In genomic region chr14:55557587-55557986, GRCm38 (mm10) we compare ENCODE assay signal across 13 mouse cellular contexts. TPM values are rescaled to one million over a fixed set of nuclear protein-coding genes. Genes with fewer than 3 reads are reported as not detected.
DNase-seq lines count a peak whose midpoint lies in the region; ATAC-seq and TF ChIP-seq lines count a peak whose summit lies in the region.
"Had no signal": no experiment of that assay in that cellular context is flagged by ENCODE, and none has a peak within 500 bp of the region (broad histone marks: within the 10 kb centered on the region; RNA-seq: fewer than 3 reads in every experiment).

No protein-coding gene starts in this region.

- H3K4me3 ChIP-seq in heart, postnatal 0 days (ENCODE audit: low read depth, low read length): no peak overlapping the region
- H3K4me3 ChIP-seq in MEL (ENCODE audit: control insufficient read depth in 1 of 2, insufficient read depth in 1 of 2, low read depth in 2 of 2, low read length in 2 of 2): no peak overlapping the region
- no peak overlapping the region for H3K4me3 ChIP-seq in kidney, embryonic 15.5 days (replicated peaks)
- H3K4me3 ChIP-seq in liver, postnatal 0 days (ENCODE audit: low read depth, low read length): no peak overlapping the region
- no peak overlapping the region for H3K4me3 ChIP-seq in midbrain, embryonic 10.5 days
- no peak overlapping the region for H3K4me3 ChIP-seq in midbrain, embryonic 14.5 days (replicated peaks; ENCODE audit: low read depth, low read length)
- no peak overlapping the region for H3K4me3 ChIP-seq in forebrain, embryonic 12.5 days (replicated peaks)
- H3K4me3 ChIP-seq: embryonic facial prominence, embryonic 15.5 days; myocyte had no signal

- no peak for TF ChIP-seq RAD21 in MEL (IDR thresholded peaks at IDR 0.05; ENCODE audit: low read depth, low read length)

- no peaks in the 10 kb centered on the region; the same call in none of the 2 replicates for H3K79me2 ChIP-seq in MEL (ENCODE audit: control insufficient read depth, insufficient read depth, low read length, poor library complexity)

- DNase-seq in heart, postnatal 0 days (ENCODE audit: low spot score): no peak
- DNase-seq in heart, postnatal 25 days (ENCODE audit: low spot score): no peak
- no peak for DNase-seq in MEL (ENCODE audit: low read depth, low spot score)
- DNase-seq in liver, postnatal 0 days: no peak
- DNase-seq in midbrain, embryonic 10.5 days (ENCODE audit: low spot score): no peak
- no peak for DNase-seq in midbrain, embryonic 14.5 days

- H3K9ac ChIP-seq in heart, postnatal 0 days (replicated peaks; ENCODE audit: low read depth, low read length): no peak overlapping the region
- peak overlapping the region; percentile 52 for H3K9ac ChIP-seq in MEL (ENCODE audit: control insufficient read depth, low read depth, low read length, poor library complexity, severe bottlenecking)
- H3K9ac ChIP-seq in kidney, embryonic 15.5 days: no peak overlapping the region
- peak overlapping the region; percentile 36; the same call in 1 of the 2 replicates for H3K9ac ChIP-seq in liver, postnatal 0 days (replicated peaks)
- H3K9ac ChIP-seq in midbrain, embryonic 14.5 days (replicated peaks; ENCODE audit: low read length): no peak overlapping the region
- no peak overlapping the region for H3K9ac ChIP-seq in forebrain, embryonic 12.5 days
- H3K9ac ChIP-seq: embryonic facial prominence, embryonic 15.5 days; forebrain, postnatal 0 days had no signal

- peaks cover 6% of the 10 kb centered on the region for H3K4me1 ChIP-seq in heart, postnatal 0 days (ENCODE audit: control insufficient read depth, insufficient read depth)
- H3K4me1 ChIP-seq in MEL (ENCODE audit: control insufficient read depth in 1 of 2, insufficient read depth in 2 of 2, low read length in 2 of 2): peaks cover 7 to 35% of the 10 kb centered on the region in 2 experiments; a peak in 3 of 4 replicates
- peaks cover 35% of the 10 kb centered on the region for H3K4me1 ChIP-seq in kidney, embryonic 15.5 days
- peaks cover 41% of the 10 kb centered on the region for H3K4me1 ChIP-seq in liver, postnatal 0 days (ENCODE audit: insufficient read depth)
- H3K4me1 ChIP-seq in midbrain, embryonic 10.5 days: peaks cover 20% of the 10 kb centered on the region
- peaks cover 11% of the 10 kb centered on the region for H3K4me1 ChIP-seq in midbrain, embryonic 14.5 days (ENCODE audit: control insufficient read depth, insufficient read depth, low read length)
- H3K4me1 ChIP-seq in forebrain, embryonic 12.5 days: peaks cover 18% of the 10 kb centered on the region

- H3K27me3 ChIP-seq in heart, postnatal 0 days (ENCODE audit: control insufficient read depth, insufficient read depth, low read length): no peaks in the 10 kb centered on the region
- no peaks in the 10 kb centered on the region for H3K27me3 ChIP-seq in MEL (ENCODE audit: control insufficient read depth in 1 of 2, insufficient read depth in 2 of 2, low read length in 2 of 2)
- H3K27me3 ChIP-seq in kidney, embryonic 15.5 days: no peaks in the 10 kb centered on the region
- H3K27me3 ChIP-seq in liver, postnatal 0 days (ENCODE audit: insufficient read depth, low read length): no peaks in the 10 kb centered on the region
- no peaks in the 10 kb centered on the region for H3K27me3 ChIP-seq in midbrain, embryonic 10.5 days (ENCODE audit: low read depth, poor library complexity, severe bottlenecking)
- H3K27me3 ChIP-seq in midbrain, embryonic 14.5 days (ENCODE audit: control insufficient read depth, insufficient read depth, low read length): no peaks in the 10 kb centered on the region
- no peaks in the 10 kb centered on the region for H3K27me3 ChIP-seq in forebrain, embryonic 12.5 days
- H3K27me3 ChIP-seq: embryonic facial prominence, embryonic 15.5 days had no signal

- no peak for TF ChIP-seq CTCF in heart, postnatal 0 days (IDR thresholded peaks at IDR 0.05; ENCODE audit: low read depth)
- no peak for TF ChIP-seq CTCF in MEL (IDR thresholded peaks at IDR 0.05 in 2 of 3, conservative IDR thresholded peaks at IDR 0.05 in 1 of 3; ENCODE audit: control insufficient read depth in 1 of 3, insufficient read depth in 1 of 3, low read depth in 2 of 3, low read length in 3 of 3, poor library complexity in 1 of 3, severe bottlenecking in 1 of 3)
- TF ChIP-seq CTCF in liver, postnatal 0 days (IDR thresholded peaks at IDR 0.05; ENCODE audit: low read depth): no peak

- 83% methylated on average over 3 of the region's 3 CpGs for WGBS in heart, postnatal 0 days
- WGBS in kidney, embryonic 15.5 days: 86% methylated on average over 3 of the region's 3 CpGs
- WGBS in liver, postnatal 0 days (ENCODE audit: insufficient replicate concordance): 84% methylated on average over 3 of the region's 3 CpGs
- 92% methylated on average over 3 of the region's 3 CpGs for WGBS in midbrain, embryonic 10.5 days
- 89% methylated on average over 3 of the region's 3 CpGs for WGBS in midbrain, embryonic 14.5 days
- WGBS in forebrain, embryonic 12.5 days: 87% methylated on average over 3 of the region's 3 CpGs

- peaks cover 4% of the 10 kb centered on the region; the same call in 1 of the 2 replicates for H3K36me3 ChIP-seq in heart, postnatal 0 days (replicated peaks; ENCODE audit: control insufficient read depth, insufficient read depth, low read length)
- peaks cover 0 to 36% of the 10 kb centered on the region in 2 experiments; a peak in 2 of 4 replicates for H3K36me3 ChIP-seq in MEL (ENCODE audit: control insufficient read depth in 1 of 2, insufficient read depth in 2 of 2, low read length in 2 of 2)
- H3K36me3 ChIP-seq in kidney, embryonic 15.5 days: peaks cover 2% of the 10 kb centered on the region
- peaks cover under 1% of the 10 kb centered on the region for H3K36me3 ChIP-seq in liver, postnatal 0 days (replicated peaks; ENCODE audit: insufficient read depth, low read length)
- no peaks in the 10 kb centered on the region for H3K36me3 ChIP-seq in midbrain, embryonic 10.5 days
- no peaks in the 10 kb centered on the region for H3K36me3 ChIP-seq in midbrain, embryonic 14.5 days (ENCODE audit: control insufficient read depth, insufficient read depth, low read length)
- no peaks in the 10 kb centered on the region for H3K36me3 ChIP-seq in forebrain, embryonic 12.5 days (replicated peaks)
- H3K36me3 ChIP-seq: embryonic facial prominence, embryonic 15.5 days had no signal

- intact Hi-C loops in heart, postnatal 25 days (cut with DNase I): loop anchor here (1.0 to 2.0 kb wide), 2 partner anchors 17 to 60 kb away; partner anchors contain the start of gene Pck2

- no peaks in the 10 kb centered on the region for H3K9me3 ChIP-seq in heart, postnatal 0 days (replicated peaks; ENCODE audit: control insufficient read depth, low read length)
- no peaks in the 10 kb centered on the region for H3K9me3 ChIP-seq in MEL (replicated peaks; ENCODE audit: insufficient read depth, low read length)
- H3K9me3 ChIP-seq in kidney, embryonic 15.5 days (replicated peaks): no peaks in the 10 kb centered on the region
- H3K9me3 ChIP-seq in liver, postnatal 0 days (ENCODE audit: low read length): no peaks in the 10 kb centered on the region
- no peaks in the 10 kb centered on the region for H3K9me3 ChIP-seq in midbrain, embryonic 10.5 days (replicated peaks)
- no peaks in the 10 kb centered on the region for H3K9me3 ChIP-seq in midbrain, embryonic 14.5 days (ENCODE audit: control insufficient read depth, low read length)
- H3K9me3 ChIP-seq in forebrain, embryonic 12.5 days: no peaks in the 10 kb centered on the region
- H3K9me3 ChIP-seq: embryonic facial prominence, embryonic 15.5 days had no signal

- no peak for ATAC-seq in heart, postnatal 0 days (ENCODE audit: insufficient read depth, low read depth)
- ATAC-seq in kidney, embryonic 15.5 days (replicated peaks; ENCODE audit: low FRiP score): no peak
- ATAC-seq in liver, postnatal 0 days: no peak
- ATAC-seq in midbrain, embryonic 14.5 days (ENCODE audit: low FRiP score, low TSS enrichment): no peak
- no peak for ATAC-seq in forebrain, embryonic 12.5 days (ENCODE audit: low FRiP score)
- ATAC-seq: forebrain, postnatal 0 days had no signal

- 0 out of 4 replicates have a peak, but pooled peaks of 1 of the 2 experiments have one; percentile 6 for TF ChIP-seq POLR2A in MEL (IDR thresholded peaks at IDR 0.05; ENCODE audit: control insufficient read depth in 1 of 2, insufficient read depth in 1 of 2, low read depth in 1 of 2, low read length in 2 of 2, poor library complexity in 1 of 2)

- no peak overlapping the region for H3K4me2 ChIP-seq in heart, postnatal 0 days (ENCODE audit: low read depth, low read length)
- H3K4me2 ChIP-seq in kidney, embryonic 15.5 days: no peak overlapping the region
- peak overlapping the region; percentile 13; the same call in 1 of the 2 replicates for H3K4me2 ChIP-seq in liver, postnatal 0 days (ENCODE audit: low read depth, low read length)
- no peak overlapping the region for H3K4me2 ChIP-seq in midbrain, embryonic 14.5 days (ENCODE audit: low read length)
- no peak overlapping the region for H3K4me2 ChIP-seq in forebrain, embryonic 12.5 days
- H3K4me2 ChIP-seq: embryonic facial prominence, embryonic 15.5 days had no signal

- no peak for TF ChIP-seq EP300 in heart, postnatal 0 days (IDR thresholded peaks at IDR 0.05; ENCODE audit: low read depth)
- TF ChIP-seq EP300 in MEL (IDR thresholded peaks at IDR 0.05; ENCODE audit: low read depth in 1 of 2, low read length in 2 of 2): no peak
- TF ChIP-seq EP300 in liver, postnatal 0 days (IDR thresholded peaks at IDR 0.05; ENCODE audit: low read depth): no peak

- 0 out of 2 replicates have a peak overlapping the region, but pooled peaks have one; percentile 17 for H3K27ac ChIP-seq in heart, postnatal 0 days (ENCODE audit: low read depth)
- H3K27ac ChIP-seq in MEL (ENCODE audit: control insufficient read depth, low read depth, low read length): peak overlapping the region; percentile 83
- peak overlapping the region; percentile 84 for H3K27ac ChIP-seq in kidney, embryonic 15.5 days
- H3K27ac ChIP-seq in liver, postnatal 0 days (ENCODE audit: low read depth): peak overlapping the region; percentile 88
- H3K27ac ChIP-seq in midbrain, embryonic 10.5 days (replicated peaks): no peak overlapping the region
- H3K27ac ChIP-seq in midbrain, embryonic 14.5 days (replicated peaks; ENCODE audit: low read depth, low read length): no peak overlapping the region
- H3K27ac ChIP-seq in forebrain, embryonic 12.5 days: no peak overlapping the region
- H3K27ac ChIP-seq: embryonic facial prominence, embryonic 15.5 days had no signal

RNA-seq across cellular contexts. Expression of gene Dcaf11, which starts 2.2 kb away (rescaled TPM):
- 74.4 and 84.9 TPM in 2 replicates for total RNA-seq in heart, postnatal 0 days (2014; rRNA removed; ENCODE audit: low replicate concordance)
- polyA plus RNA-seq in heart, postnatal 0 days (2015; fragmentation: Nextera tagmentation; extraction: Ambion mirVana): 75.2 and 81.6 TPM in 2 replicates
- total RNA-seq in heart, postnatal 25 days (2021): 100 to 1,000 TPM; 129 to 130 TPM
- 24.3 and 27.7 TPM in 2 replicates for total RNA-seq in MEL (2012; rRNA removed)
- polyA plus RNA-seq in MEL (2012; ENCODE audit: insufficient read depth in 1 of 2, insufficient read length in 2 of 2, low read depth in 1 of 2, low replicate concordance in 2 of 2, missing spikeins in 1 of 2): 10 to 100 TPM in 1 of 2 experiments, not detected in 1; 37.9 TPM
- 89.2 and 93.0 TPM in 2 replicates for polyA plus RNA-seq in kidney, embryonic 15.5 days (2015; fragmentation: Nextera tagmentation; extraction: Ambion mirVana)
- 59.9 and 62.7 TPM in 2 replicates for polyA plus RNA-seq in liver, postnatal 0 days (2015; fragmentation: Nextera tagmentation; extraction: Ambion mirVana)
- 78.5 and 90.8 TPM in 2 replicates for polyA plus RNA-seq in midbrain, embryonic 10.5 days (2016; fragmentation: Nextera tagmentation; extraction: Ambion mirVana)
- 133 and 134 TPM in 2 replicates for polyA plus RNA-seq in midbrain, embryonic 14.5 days (2014; fragmentation: Nextera tagmentation; extraction: Ambion mirVana)
- polyA plus RNA-seq in forebrain, embryonic 12.5 days (2016; fragmentation: Nextera tagmentation; extraction: Ambion mirVana): 103 and 105 TPM in 2 replicates

RNA-seq across cellular contexts. Expression of gene A730061H03Rik, which starts 2.6 kb away (rescaled TPM):
- total RNA-seq in heart, postnatal 0 days (2014; rRNA removed; ENCODE audit: low replicate concordance): 15.5 TPM in 1 of 2 replicates, not detected in the other
- 1.3 and 1.4 TPM in 2 replicates for polyA plus RNA-seq in heart, postnatal 0 days (2015; fragmentation: Nextera tagmentation; extraction: Ambion mirVana)
- total RNA-seq in heart, postnatal 25 days (2021): under 1 TPM in 1 of 2 experiments, not detected in 1; 0.83 TPM
- 0.73 and 0.92 TPM in 2 replicates for total RNA-seq in MEL (2012; rRNA removed)
- polyA plus RNA-seq in MEL (2012; ENCODE audit: insufficient read depth in 1 of 2, insufficient read length in 2 of 2, low read depth in 1 of 2, low replicate concordance in 2 of 2, missing spikeins in 1 of 2): under 1 TPM in 1 of 2 experiments, not detected in 1; 0.86 TPM
- 1.6 TPM in 2 replicates for polyA plus RNA-seq in kidney, embryonic 15.5 days (2015; fragmentation: Nextera tagmentation; extraction: Ambion mirVana)
- polyA plus RNA-seq in liver, postnatal 0 days (2015; fragmentation: Nextera tagmentation; extraction: Ambion mirVana): 1.3 and 1.4 TPM in 2 replicates
- 0.30 TPM in 1 of 2 replicates, not detected in the other for polyA plus RNA-seq in midbrain, embryonic 10.5 days (2016; fragmentation: Nextera tagmentation; extraction: Ambion mirVana)
- 1.7 and 2.1 TPM in 2 replicates for polyA plus RNA-seq in midbrain, embryonic 14.5 days (2014; fragmentation: Nextera tagmentation; extraction: Ambion mirVana)
- polyA plus RNA-seq in forebrain, embryonic 12.5 days (2016; fragmentation: Nextera tagmentation; extraction: Ambion mirVana): 0.64 TPM in 1 of 2 replicates, not detected in the other
- total RNA-seq: forebrain, postnatal 0 days; gastrocnemius, postnatal 36 days; left cerebral cortex, postnatal 14 days had no signal
- polyA plus RNA-seq: forebrain, postnatal 0 days had no signal

RNA-seq across cellular contexts. Expression of gene Pck2, which starts 17.5 kb away (rescaled TPM):
- 48.3 and 85.2 TPM in 2 replicates for total RNA-seq in heart, postnatal 0 days (2014; rRNA removed; ENCODE audit: low replicate concordance)
- polyA plus RNA-seq in heart, postnatal 0 days (2015; fragmentation: Nextera tagmentation; extraction: Ambion mirVana): 22.6 and 24.2 TPM in 2 replicates
- 10 to 100 TPM; 11.7 to 14.3 TPM for total RNA-seq in heart, postnatal 25 days (2021)
- 17.0 and 64.4 TPM in 2 replicates for total RNA-seq in MEL (2012; rRNA removed)
- 100 to 1,000 TPM in 1 of 2 experiments, 10 to 100 TPM in 1; 63.7 to 103 TPM for polyA plus RNA-seq in MEL (2012; ENCODE audit: insufficient read depth in 1 of 2, insufficient read length in 2 of 2, low read depth in 1 of 2, low replicate concordance in 2 of 2, missing spikeins in 1 of 2)
- 50.5 and 55.4 TPM in 2 replicates for polyA plus RNA-seq in kidney, embryonic 15.5 days (2015; fragmentation: Nextera tagmentation; extraction: Ambion mirVana)
- polyA plus RNA-seq in liver, postnatal 0 days (2015; fragmentation: Nextera tagmentation; extraction: Ambion mirVana): 19.9 and 20.7 TPM in 2 replicates
- 16.5 and 18.5 TPM in 2 replicates for polyA plus RNA-seq in midbrain, embryonic 10.5 days (2016; fragmentation: Nextera tagmentation; extraction: Ambion mirVana)
- 15.8 and 16.2 TPM in 2 replicates for polyA plus RNA-seq in midbrain, embryonic 14.5 days (2014; fragmentation: Nextera tagmentation; extraction: Ambion mirVana)
- polyA plus RNA-seq in forebrain, embryonic 12.5 days (2016; fragmentation: Nextera tagmentation; extraction: Ambion mirVana): 19.0 and 19.8 TPM in 2 replicates

RNA-seq across cellular contexts. Expression of gene Fitm1, which starts 17.8 kb away (rescaled TPM):
- total RNA-seq in heart, postnatal 0 days (2014; rRNA removed; ENCODE audit: low replicate concordance): 212 and 277 TPM in 2 replicates
- 181 and 195 TPM in 2 replicates for polyA plus RNA-seq in heart, postnatal 0 days (2015; fragmentation: Nextera tagmentation; extraction: Ambion mirVana)
- 100 to 1,000 TPM; 192 to 214 TPM for total RNA-seq in heart, postnatal 25 days (2021)
- not detected in 2 replicates for total RNA-seq in MEL (2012; rRNA removed)
- polyA plus RNA-seq in MEL (2012; ENCODE audit: insufficient read depth in 1 of 2, insufficient read length in 2 of 2, low read depth in 1 of 2, low replicate concordance in 2 of 2, missing spikeins in 1 of 2): under 1 TPM in 1 of 2 experiments, not detected in 1; 0.07 TPM
- 4.2 and 6.1 TPM in 2 replicates for polyA plus RNA-seq in kidney, embryonic 15.5 days (2015; fragmentation: Nextera tagmentation; extraction: Ambion mirVana)
- polyA plus RNA-seq in liver, postnatal 0 days (2015; fragmentation: Nextera tagmentation; extraction: Ambion mirVana): 1.8 and 4.6 TPM in 2 replicates
- polyA plus RNA-seq in midbrain, embryonic 10.5 days (2016; fragmentation: Nextera tagmentation; extraction: Ambion mirVana): 0.14 and 0.25 TPM in 2 replicates
- not detected in 2 replicates for polyA plus RNA-seq in midbrain, embryonic 14.5 days (2014; fragmentation: Nextera tagmentation; extraction: Ambion mirVana)
- polyA plus RNA-seq in forebrain, embryonic 12.5 days (2016; fragmentation: Nextera tagmentation; extraction: Ambion mirVana): 0.20 TPM in 1 of 2 replicates, not detected in the other
- total RNA-seq: forebrain, postnatal 0 days; left cerebral cortex, postnatal 14 days had no signal

RNA-seq across cellular contexts. Expression of gene Psme1, which starts 20.3 kb away (rescaled TPM):
- 145 and 181 TPM in 2 replicates for total RNA-seq in heart, postnatal 0 days (2014; rRNA removed; ENCODE audit: low replicate concordance)
- polyA plus RNA-seq in heart, postnatal 0 days (2015; fragmentation: Nextera tagmentation; extraction: Ambion mirVana): 250 and 254 TPM in 2 replicates
- 100 to 1,000 TPM; 249 to 283 TPM for total RNA-seq in heart, postnatal 25 days (2021)
- 73.8 and 85.9 TPM in 2 replicates for total RNA-seq in MEL (2012; rRNA removed)
- 100 to 1,000 TPM in 1 of 2 experiments, not detected in 1; 205 TPM for polyA plus RNA-seq in MEL (2012; ENCODE audit: insufficient read depth in 1 of 2, insufficient read length in 2 of 2, low read depth in 1 of 2, low replicate concordance in 2 of 2, missing spikeins in 1 of 2)
- 147 and 153 TPM in 2 replicates for polyA plus RNA-seq in kidney, embryonic 15.5 days (2015; fragmentation: Nextera tagmentation; extraction: Ambion mirVana)
- polyA plus RNA-seq in liver, postnatal 0 days (2015; fragmentation: Nextera tagmentation; extraction: Ambion mirVana): 162 and 180 TPM in 2 replicates
- polyA plus RNA-seq in midbrain, embryonic 10.5 days (2016; fragmentation: Nextera tagmentation; extraction: Ambion mirVana): 88.7 and 97.9 TPM in 2 replicates
- polyA plus RNA-seq in midbrain, embryonic 14.5 days (2014; fragmentation: Nextera tagmentation; extraction: Ambion mirVana): 189 and 217 TPM in 2 replicates
- polyA plus RNA-seq in forebrain, embryonic 12.5 days (2016; fragmentation: Nextera tagmentation; extraction: Ambion mirVana): 117 and 119 TPM in 2 replicates

Comparison
In these comparisons a context has a peak if more than half of its experiments do, and no peak if none do; other contexts are left out.
1. H3K27ac ChIP-seq: peak in heart, postnatal 0 days (single experiment), MEL (single experiment), kidney, embryonic 15.5 days (single experiment) and liver, postnatal 0 days (single experiment); none in midbrain, embryonic 10.5 days (single experiment), midbrain, embryonic 14.5 days (single experiment) and forebrain, embryonic 12.5 days (single experiment).
2. H3K9ac ChIP-seq: peak in MEL (single experiment) and liver, postnatal 0 days (single experiment); none in heart, postnatal 0 days (single experiment), kidney, embryonic 15.5 days (single experiment), midbrain, embryonic 14.5 days (single experiment) and forebrain, embryonic 12.5 days (single experiment).